18 mouse cellular contexts compared by ENCODE assay signal in the genomic region with DNA sequence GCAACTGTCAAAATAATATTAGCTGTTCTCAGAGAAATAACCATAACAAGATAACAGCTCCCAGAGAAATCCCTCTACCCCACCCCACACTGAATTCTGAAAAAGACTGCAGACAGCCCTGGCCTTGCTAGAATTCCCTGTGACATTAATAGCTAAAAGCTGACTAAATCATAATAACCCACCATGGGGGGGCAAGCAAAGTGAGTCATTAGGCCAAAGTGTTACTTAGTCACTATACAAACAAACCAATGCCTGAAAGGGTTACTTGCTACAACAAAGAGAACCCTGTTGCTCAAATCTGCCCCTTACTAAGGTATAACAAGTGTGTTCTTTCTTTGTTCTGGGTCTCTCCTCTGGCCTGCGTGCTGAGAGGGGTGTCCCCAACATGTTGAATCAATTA.
DNase-seq lines count a peak whose midpoint lies in the region; TF ChIP-seq lines count a peak whose summit lies in the region.
"Had no signal": no experiment of that assay in that cellular context is flagged by ENCODE, and none has a peak within 500 bp of the region (broad histone marks: within the 10 kb centered on the region; RNA-seq: fewer than 3 reads in every experiment).

No protein-coding gene starts in this region.

- no peaks in the 10 kb centered on the region for H3K79me2 ChIP-seq in C2C12 (ENCODE audit: control insufficient read depth, insufficient read depth)

- H3K27me3 ChIP-seq in C2C12 (ENCODE audit: control insufficient read depth, insufficient read depth, insufficient read length) = no peaks in the 10 kb centered on the region
- H3K27me3 ChIP-seq: embryonic facial prominence, embryonic 12.5 days; forebrain, embryonic 13.5 days; forebrain, embryonic 15.5 days had no signal

- no peaks in the 10 kb centered on the region for H3K79me3 ChIP-seq in C2C12 (ENCODE audit: low read depth)

- intact Hi-C loops in heart, postnatal 14 days (cut with DNase I) = no loop called here

- no peak for TF ChIP-seq CTCF in C2C12 (IDR thresholded peaks at IDR 0.05; ENCODE audit: control insufficient read depth, insufficient read depth, insufficient read length)

- no peak overlapping the region for H3ac ChIP-seq in C2C12 (ENCODE audit: control insufficient read depth, insufficient read length, low read depth)

- no peaks in the 10 kb centered on the region for H3K36me3 ChIP-seq in C2C12 (ENCODE audit: control insufficient read depth, insufficient read depth)
- H3K36me3 ChIP-seq: embryonic facial prominence, embryonic 10.5 days; embryonic facial prominence, embryonic 12.5 days; forebrain, embryonic 15.5 days had no signal

- no peak overlapping the region for H3K4me3 ChIP-seq in C2C12 (ENCODE audit: insufficient read depth, poor library complexity, severe bottlenecking)
- H3K4me3 ChIP-seq: embryonic facial prominence, embryonic 10.5 days; embryonic facial prominence, embryonic 12.5 days; forebrain, embryonic 13.5 days; forebrain, embryonic 15.5 days had no signal

- DNase-seq in heart, adult 11 months = peak; percentile 72
- DNase-seq in heart, postnatal 14 days = no peak
- DNase-seq in 3134 (ENCODE audit: extremely low read depth, insufficient read length, low spot score) (peak; percentile 2), adipocyte (ENCODE audit: low spot score) (no peak)
- DNase-seq: adrenal gland, postnatal 10 days; adrenal gland, postnatal 25 days; B cell, adult 2 months; cerebellum, adult 11-12 months; cerebellum, adult 2 months; cerebellum, adult 9-10 months; cerebellum, postnatal 10 days; cerebellum, postnatal 25 days; forebrain, postnatal 0 days had no signal

TF ChIP-seq in C2C12, 6 proteins besides CTCF, POLR2A, EP300 and RAD21:
- no peak for TF ChIP-seq USF1 (IDR thresholded peaks at IDR 0.05; ENCODE audit: low read depth)
- TF ChIP-seq MYOG (IDR thresholded peaks at IDR 0.05; ENCODE audit: control insufficient read depth, extremely low read depth, insufficient read length) = no peak
- TF ChIP-seq FOSL1 (IDR thresholded peaks at IDR 0.05; ENCODE audit: insufficient read depth, low read length, poor library complexity, severe bottlenecking) = peak; percentile 94
- peak; percentile 22 for TF ChIP-seq CEBPB (IDR thresholded peaks at IDR 0.05; ENCODE audit: low read depth)

Comparison
In these comparisons a context has a peak if more than half of its experiments do, and no peak if none do; other contexts are left out.
1. DNase-seq: peak in heart, adult 11 months (single experiment) and 3134 (single experiment); none in heart, postnatal 14 days (0 of 2) and adipocyte (single experiment).